Mouse (Mus musculus) heart, adult 18-20 months (tissue): ENCODE results near the gene Slc34a2. TPM values are rescaled to one million over a fixed set of nuclear protein-coding genes. Genes with fewer than 3 reads are reported as not detected.

Experiments
- DNase-seq, 2 experiments: peaks; one replicate each; pipeline ENCODE4 v3.0.0; 2021 to 2022; ENCODE audit warnings: mixed read lengths in 1 of 2
- total RNA-seq, 2 experiments: library from RNA; stranded (reverse); gene quantifications; 2 replicates each; pipeline ENCODE4 v1.2.3; 2021

Gene Slc34a2
- total RNA-seq, 2 experiments from 2014 or later = 0.10 TPM; not detected in 1

DNA sequence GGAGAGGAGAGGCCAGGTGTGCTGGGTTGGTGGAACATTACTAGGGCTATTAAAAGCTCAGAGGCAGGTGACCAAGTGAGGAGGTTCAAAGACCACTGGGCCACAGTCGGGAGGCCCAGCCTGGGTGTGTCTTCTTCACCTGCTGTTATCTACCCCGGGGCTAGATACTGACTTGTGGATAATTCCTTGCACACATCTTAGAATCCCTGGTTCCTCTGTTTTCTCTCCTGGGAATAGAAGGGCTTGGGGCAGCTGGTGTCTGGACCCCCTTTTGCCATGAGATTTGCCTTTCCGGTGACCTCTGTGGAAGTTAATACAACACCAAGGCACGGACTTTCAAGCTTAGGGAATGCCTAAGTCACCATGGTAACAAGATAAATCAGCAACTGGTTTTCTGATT, 72.3 kb downstream of the Slc34a2 start:
- DNase-seq = no peak

DNA sequence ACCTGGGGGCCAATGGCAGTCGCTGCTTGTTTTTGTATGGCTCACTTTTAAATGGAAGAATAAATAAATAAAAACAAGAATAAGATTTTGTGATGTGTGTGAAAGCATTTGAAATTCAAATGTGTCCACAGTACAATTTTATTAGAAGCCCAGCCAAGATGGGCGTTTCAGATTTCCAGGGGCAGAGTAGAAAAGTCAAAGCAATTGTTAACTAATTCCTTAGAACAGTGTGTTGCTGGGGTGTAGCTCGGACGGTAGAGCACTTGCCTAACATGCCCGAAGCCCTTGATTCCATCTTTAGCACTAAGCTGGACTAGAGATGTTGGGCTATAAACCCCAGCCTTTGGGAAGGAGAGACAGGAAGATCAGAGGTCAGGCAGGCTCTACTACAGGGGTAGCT, 73.2 kb downstream of the Slc34a2 start:
- DNase-seq = no peak

DNA sequence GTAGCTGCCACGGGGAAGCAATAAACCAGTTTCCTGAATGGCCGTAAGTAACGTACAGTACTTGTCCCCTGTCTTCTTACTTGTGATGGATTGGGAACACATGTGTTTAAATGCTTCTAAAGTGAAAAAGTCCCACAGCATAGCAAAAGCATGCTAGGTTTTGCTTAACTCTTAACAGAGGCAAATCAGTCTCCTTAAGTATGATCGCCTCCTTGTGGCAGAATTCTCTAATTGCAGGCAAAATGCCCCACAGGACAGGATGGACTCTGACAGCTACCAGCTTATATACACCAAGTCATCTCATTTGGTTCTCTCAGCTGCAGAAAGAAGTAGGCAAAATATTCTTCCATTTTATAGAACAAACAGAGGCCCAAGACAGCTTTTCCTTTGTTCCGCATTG, 75.1 kb downstream of the Slc34a2 start:
- DNase-seq = no peak

DNA sequence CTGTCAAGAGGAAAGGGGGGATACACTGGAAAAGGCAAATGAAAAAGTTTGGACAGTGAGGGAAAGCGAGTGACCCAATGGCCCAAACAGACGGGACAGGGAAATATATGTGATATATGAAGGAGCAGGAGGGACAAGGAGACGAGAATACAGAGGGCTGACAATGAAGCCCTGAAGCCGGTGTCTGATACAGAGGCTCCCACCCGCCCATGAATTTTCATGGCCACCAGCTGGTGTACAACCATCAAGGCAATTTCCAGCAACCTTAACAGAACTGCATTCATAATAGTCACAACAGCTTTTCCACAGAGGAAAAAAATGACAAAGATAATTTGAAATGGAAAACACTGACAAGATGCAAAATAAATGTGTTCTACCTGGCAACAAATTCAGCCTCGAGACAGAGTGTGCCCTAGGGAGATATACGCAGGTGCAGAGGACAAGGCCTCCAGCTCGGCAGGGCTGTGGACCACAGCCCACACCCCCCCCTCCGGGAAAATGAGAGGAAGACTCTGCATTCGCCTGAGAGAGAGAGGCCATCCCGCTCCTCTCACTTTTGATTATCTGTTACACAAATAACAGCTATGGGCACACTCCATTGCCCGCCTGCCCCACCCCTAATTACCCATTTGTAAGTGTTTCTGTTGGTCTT, 76.9 kb downstream of the Slc34a2 start:
- DNase-seq = no peak

DNA sequence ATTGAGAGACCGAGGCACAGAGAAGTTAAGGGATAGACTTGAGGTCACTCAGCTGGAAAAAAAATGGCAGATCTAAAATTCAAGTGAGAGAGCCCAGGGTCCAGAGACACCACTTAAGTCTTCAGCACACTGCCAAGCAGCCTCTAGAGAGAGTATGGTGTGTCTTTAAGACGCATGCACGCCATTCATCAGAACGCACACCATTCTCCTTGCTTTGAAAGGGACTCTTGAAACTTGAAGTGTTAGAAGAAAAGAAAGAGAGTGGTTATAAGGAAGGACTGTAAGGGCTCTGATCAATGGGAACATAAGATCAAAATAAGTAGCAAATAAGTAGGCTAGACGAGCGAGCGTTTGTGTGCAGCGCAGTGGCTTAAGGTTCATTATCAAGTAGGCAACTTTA, 80.3 kb downstream of the Slc34a2 start:
- DNase-seq = no peak

GRCm38 (mm10) chr5:53119689-53120088, 81.8 kb downstream of the Slc34a2 start:
- no peak for DNase-seq

Other genes starting within 250 kb of the Slc34a2 start
- gene Anapc4, start 204.1 kb upstream of the Slc34a2 start, total RNA-seq = 10 to 100 TPM; 28.8 to 31.5 TPM
- gene Sel1l3, start 175.8 kb downstream of the Slc34a2 start, total RNA-seq = 1 to 10 TPM in 1 of 2 experiments, under 1 TPM in 1; 0.89 to 1.3 TPM
- gene Smim20, start 229.0 kb downstream of the Slc34a2 start, total RNA-seq = 100 to 1,000 TPM; 102 to 119 TPM